Mouse (Mus musculus): ENCODE data around the gene Prrt1. TPM values are rescaled to one million over a fixed set of nuclear protein-coding genes. Genes with fewer than 3 reads are reported as not detected.

Gene Prrt1
- polyA plus RNA-seq, 2 experiments: 0.04 TPM; not detected in 1

DNA sequence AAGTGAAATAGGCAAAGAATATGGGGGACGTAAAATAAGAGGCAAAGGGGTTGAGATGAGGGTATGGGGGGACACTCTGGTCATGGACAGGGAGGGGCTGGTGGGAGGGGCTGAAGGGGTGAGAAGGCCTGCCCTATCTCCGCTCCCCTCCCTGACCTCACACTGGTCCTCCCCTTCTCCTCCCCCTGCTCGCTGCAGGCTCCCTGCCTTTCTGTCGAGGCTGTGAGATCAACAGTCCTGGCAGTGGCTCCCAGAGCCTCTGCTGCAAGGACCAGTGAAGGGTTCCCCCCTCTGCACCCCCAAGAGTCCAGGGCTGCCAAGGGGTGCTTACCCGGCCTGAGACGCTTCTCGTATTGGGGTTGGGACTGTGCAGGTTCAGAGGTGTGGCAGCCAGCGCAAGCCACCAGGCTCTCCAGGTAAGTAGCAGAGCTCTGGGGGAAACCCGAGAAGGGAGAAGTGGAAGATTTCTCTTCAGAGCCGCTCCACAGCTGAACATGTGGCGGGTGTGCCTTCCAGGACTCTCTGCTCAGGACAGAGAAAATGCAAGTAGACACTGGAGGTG lies 31.0 kb downstream of the Prrt1 start:
- WGBS (ENCODE audit: insufficient replicate concordance): 28% methylated on average over 10 of the region's 11 CpGs
- Histone ChIP-seq H3K9ac (replicated peaks) (no peak overlapping the region), H3K9me3 (ENCODE audit: control insufficient read depth, low read length) (no peaks in the 10 kb centered on the region), H3K4me1 (replicated peaks; ENCODE audit: control insufficient read depth in 2 of 2, insufficient read depth in 2 of 2, low read length in 1 of 2) (no peaks in the 10 kb centered on the region), H3K27ac (no peak overlapping the region), H3K27me3 (ENCODE audit: control insufficient read depth, insufficient read depth, low read length) (peaks cover 19% of the 10 kb centered on the region), H3K4me2 (ENCODE audit: low read depth) (no peak overlapping the region), H3K4me3 (ENCODE audit: insufficient read depth in 1 of 2, low read depth in 2 of 2, low read length in 2 of 2) (no peak overlapping the region), H3K36me3 (replicated peaks; ENCODE audit: control insufficient read depth, insufficient read depth, low read depth) (no peaks in the 10 kb centered on the region)
- no peak for ATAC-seq (ENCODE audit: insufficient read depth)
- DNase-seq (ENCODE audit: low read depth in 3 of 3, low spot score in 3 of 3): no peak
- TF ChIP-seq EP300 (IDR thresholded peaks at IDR 0.05; ENCODE audit: low read depth) (no peak), CTCF (IDR thresholded peaks at IDR 0.05; ENCODE audit: low read depth) (no peak)

DNA sequence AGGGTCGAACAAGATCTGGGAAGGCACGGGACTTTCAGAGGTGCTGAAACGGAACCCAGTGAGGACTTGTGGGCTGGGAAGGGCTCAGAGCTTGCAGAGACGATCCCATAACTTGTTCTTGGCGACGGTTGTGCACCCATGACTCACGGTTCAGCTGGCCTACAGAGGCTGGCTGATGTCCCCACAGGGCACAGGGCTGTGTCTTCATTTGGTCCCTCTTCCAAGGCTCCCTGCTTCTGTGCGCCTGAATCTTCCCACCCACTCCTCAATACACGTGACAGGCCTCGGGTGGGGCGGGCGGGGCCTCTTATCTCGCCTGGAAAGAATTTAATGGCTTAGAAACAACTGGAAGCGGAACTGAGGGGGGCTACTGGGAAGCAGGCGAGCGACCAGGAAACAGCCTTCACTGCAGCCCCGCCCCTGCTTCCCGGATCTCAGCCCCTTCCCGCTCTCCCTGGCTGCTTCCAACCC lies 31.8 kb downstream of the Prrt1 start:
- 2% methylated on average over 19 of the region's 19 CpGs for whole genome bisulfite sequencing (ENCODE audit: insufficient replicate concordance)
- no peak overlapping the region for H3K4me3 ChIP-seq (ENCODE audit: insufficient read depth in 1 of 2, low read depth in 2 of 2, low read length in 2 of 2)
- no peak overlapping the region for H3K27ac ChIP-seq

DNA sequence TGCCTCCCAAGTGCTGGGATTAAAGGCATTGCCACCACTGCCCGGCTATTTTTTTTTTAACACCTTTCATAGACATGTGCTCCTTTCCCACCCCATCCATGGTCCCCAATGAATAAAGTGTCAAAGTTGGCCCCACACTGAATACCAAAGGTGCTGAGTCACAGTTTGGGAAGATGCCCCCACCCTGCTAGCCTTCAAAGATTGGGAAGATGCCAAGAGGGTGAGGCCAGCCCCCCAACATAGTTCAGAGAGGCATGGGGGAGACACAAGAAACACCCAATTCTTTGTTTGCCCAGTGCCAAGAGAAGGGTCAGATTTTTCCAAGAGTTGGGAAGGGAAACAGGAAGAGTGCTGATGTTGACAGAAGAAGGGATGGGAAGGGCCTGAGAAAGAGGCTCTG lies 33.1 kb downstream of the Prrt1 start:
- ATAC-seq (ENCODE audit: insufficient read depth) (no peak), DNase-seq (ENCODE audit: low read depth in 3 of 3, low spot score in 3 of 3) (no peak)
- no peaks in the 10 kb centered on the region for H3K4me1 ChIP-seq (replicated peaks; ENCODE audit: control insufficient read depth in 2 of 2, insufficient read depth in 2 of 2, low read length in 1 of 2)
- WGBS (ENCODE audit: insufficient replicate concordance): 64% methylated on average over 1 of the region's 1 CpGs
- H3K27ac ChIP-seq: no peak overlapping the region
- no peaks in the 10 kb centered on the region for H3K9me3 ChIP-seq (ENCODE audit: control insufficient read depth, low read length)
- TF ChIP-seq EP300 (IDR thresholded peaks at IDR 0.05; ENCODE audit: low read depth) (no peak), CTCF (IDR thresholded peaks at IDR 0.05; ENCODE audit: low read depth) (no peak)
- H3K9ac ChIP-seq (replicated peaks): no peak overlapping the region
- H3K4me2 ChIP-seq (ENCODE audit: low read depth): no peak overlapping the region
- H3K36me3 ChIP-seq (replicated peaks; ENCODE audit: control insufficient read depth, insufficient read depth, low read depth): no peaks in the 10 kb centered on the region
- peaks cover 17% of the 10 kb centered on the region for H3K27me3 ChIP-seq (ENCODE audit: control insufficient read depth, insufficient read depth, low read length)
- H3K4me3 ChIP-seq (ENCODE audit: insufficient read depth in 1 of 2, low read depth in 2 of 2, low read length in 2 of 2): no peak overlapping the region

More for the DNA sequence above, 31.8 kb downstream of the Prrt1 start:
- Histone ChIP-seq H3K4me1 (replicated peaks; ENCODE audit: control insufficient read depth in 2 of 2, insufficient read depth in 2 of 2, low read length in 1 of 2) (no peaks in the 10 kb centered on the region), H3K36me3 (replicated peaks; ENCODE audit: control insufficient read depth, insufficient read depth, low read depth) (no peaks in the 10 kb centered on the region), H3K4me2 (ENCODE audit: low read depth) (no peak overlapping the region), H3K9me3 (ENCODE audit: control insufficient read depth, low read length) (no peaks in the 10 kb centered on the region), H3K9ac (replicated peaks) (no peak overlapping the region), H3K27me3 (ENCODE audit: control insufficient read depth, insufficient read depth, low read length) (peaks cover 19% of the 10 kb centered on the region)
- DNase-seq (ENCODE audit: low read depth in 3 of 3, low spot score in 3 of 3): no peak
- no peak for ATAC-seq (ENCODE audit: insufficient read depth)
- TF ChIP-seq CTCF (IDR thresholded peaks at IDR 0.05; ENCODE audit: low read depth) (no peak), EP300 (IDR thresholded peaks at IDR 0.05; ENCODE audit: low read depth) (no peak)

DNA sequence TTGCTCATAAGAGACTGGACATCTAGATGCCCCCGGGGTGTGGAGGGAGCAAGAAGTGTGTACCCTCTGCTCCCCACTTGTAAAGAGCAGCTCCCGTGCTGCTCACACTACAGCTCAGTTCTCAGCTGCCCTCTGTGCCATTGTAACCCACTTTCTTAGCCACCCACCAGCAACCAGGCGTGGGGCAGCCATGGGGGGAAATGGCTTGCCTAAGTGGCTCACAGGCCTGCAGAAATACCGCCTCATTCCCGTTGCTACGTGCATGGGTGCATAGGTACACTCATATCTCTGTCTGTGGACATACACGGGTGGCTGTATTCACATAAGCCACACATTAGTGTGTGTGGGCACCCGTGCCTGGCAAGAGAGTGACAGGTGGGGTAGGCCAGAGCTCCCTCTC lies 33.6 kb downstream of the Prrt1 start:
- 59% methylated on average over 8 of the region's 8 CpGs for WGBS (ENCODE audit: insufficient replicate concordance)
- TF ChIP-seq CTCF (IDR thresholded peaks at IDR 0.05; ENCODE audit: low read depth) (no peak), EP300 (IDR thresholded peaks at IDR 0.05; ENCODE audit: low read depth) (no peak)
- Histone ChIP-seq H3K9me3 (ENCODE audit: control insufficient read depth, low read length) (no peaks in the 10 kb centered on the region), H3K27me3 (ENCODE audit: control insufficient read depth, insufficient read depth, low read length) (peaks cover 16% of the 10 kb centered on the region), H3K27ac (no peak overlapping the region), H3K9ac (replicated peaks) (no peak overlapping the region), H3K4me2 (ENCODE audit: low read depth) (no peak overlapping the region), H3K4me1 (replicated peaks; ENCODE audit: control insufficient read depth in 2 of 2, insufficient read depth in 2 of 2, low read length in 1 of 2) (no peaks in the 10 kb centered on the region), H3K36me3 (replicated peaks; ENCODE audit: control insufficient read depth, insufficient read depth, low read depth) (no peaks in the 10 kb centered on the region), H3K4me3 (ENCODE audit: insufficient read depth in 1 of 2, low read depth in 2 of 2, low read length in 2 of 2) (no peak overlapping the region)
- ATAC-seq (ENCODE audit: insufficient read depth): no peak
- DNase-seq (ENCODE audit: low read depth in 3 of 3, low spot score in 3 of 3): no peak

DNA sequence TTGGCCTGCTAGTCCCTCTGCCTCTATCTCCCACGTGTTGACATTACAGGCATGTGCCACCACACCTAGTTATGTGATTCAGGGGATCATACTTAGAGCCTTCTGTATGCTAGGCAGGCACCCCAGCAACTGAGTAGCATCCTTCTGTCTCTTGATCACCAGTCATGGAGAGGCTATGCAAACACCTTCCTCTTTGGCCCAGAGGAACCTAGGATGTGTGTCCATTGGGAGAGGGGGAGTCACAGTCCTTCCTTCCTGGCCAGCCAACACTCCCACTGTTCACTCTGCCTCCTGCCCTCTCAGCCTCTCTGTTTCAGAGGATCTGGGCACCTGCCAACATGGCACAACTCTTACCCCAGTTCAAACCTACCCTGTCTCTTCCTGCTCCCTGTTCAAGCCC lies 34.2 kb downstream of the Prrt1 start:
- H3K4me1 ChIP-seq (replicated peaks; ENCODE audit: control insufficient read depth in 2 of 2, insufficient read depth in 2 of 2, low read length in 1 of 2): no peaks in the 10 kb centered on the region
- H3K4me3 ChIP-seq (ENCODE audit: insufficient read depth in 1 of 2, low read depth in 2 of 2, low read length in 2 of 2): no peak overlapping the region
- no peak overlapping the region for H3K9ac ChIP-seq (replicated peaks)
- 36% methylated on average over 1 of the region's 1 CpGs for WGBS (ENCODE audit: insufficient replicate concordance)
- ATAC-seq (ENCODE audit: insufficient read depth) (no peak), DNase-seq (ENCODE audit: low read depth in 3 of 3, low spot score in 3 of 3) (no peak)
- H3K4me2 ChIP-seq (ENCODE audit: low read depth): no peak overlapping the region
- H3K27ac ChIP-seq: no peak overlapping the region
- no peak for TF ChIP-seq EP300 (IDR thresholded peaks at IDR 0.05; ENCODE audit: low read depth)
- no peak for TF ChIP-seq CTCF (IDR thresholded peaks at IDR 0.05; ENCODE audit: low read depth)
- no peaks in the 10 kb centered on the region for H3K36me3 ChIP-seq (replicated peaks; ENCODE audit: control insufficient read depth, insufficient read depth, low read depth)
- H3K27me3 ChIP-seq (ENCODE audit: control insufficient read depth, insufficient read depth, low read length): peaks cover 16% of the 10 kb centered on the region
- no peaks in the 10 kb centered on the region for H3K9me3 ChIP-seq (ENCODE audit: control insufficient read depth, low read length)
